Mouse (Mus musculus) Muller cell, postnatal 12 days (primary cell): ENCODE measurements around the gene D17H6S53E.

ENCODE experiments used
- DNase-seq: peaks from one replicate; pipeline ENCODE4 v3.0.0-alpha.2; 2015; ENCODE audit errors: inconsistent ontology term

Gene D17H6S53E

DNA sequence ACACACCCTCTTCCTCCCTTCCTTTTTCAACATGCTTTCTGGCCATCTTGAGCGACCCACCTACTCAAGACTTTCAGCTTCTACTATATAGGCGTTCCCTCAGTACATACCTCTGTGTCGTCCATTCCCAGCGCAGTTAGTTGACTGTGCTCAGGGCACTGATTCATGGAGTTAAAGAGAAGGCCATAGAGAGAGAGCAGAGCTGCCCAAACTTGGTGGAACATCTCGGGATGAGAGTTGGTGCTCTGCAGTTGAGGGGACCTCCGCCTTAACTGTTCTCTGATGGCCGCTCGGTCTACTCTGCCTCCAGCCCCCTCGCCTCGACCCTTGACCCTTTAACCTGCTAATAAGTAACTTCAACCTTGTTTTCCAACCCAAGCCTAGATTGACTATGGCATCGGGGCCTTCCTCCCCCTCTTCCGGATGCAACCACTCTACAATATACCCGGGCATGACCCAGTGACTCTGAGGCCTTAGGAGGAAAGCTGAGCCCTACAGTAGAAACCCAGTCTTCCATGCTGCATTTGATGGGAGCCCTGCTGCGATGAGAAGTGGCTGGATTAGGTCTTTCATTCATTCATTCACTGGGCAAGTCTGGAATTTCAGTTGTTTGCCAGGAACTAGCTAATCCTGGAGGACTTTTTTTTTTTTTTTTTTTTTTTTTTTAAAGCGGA lies 5.5 kb downstream of the D17H6S53E start, which contains the start of gene Apom:
TSS of gene Apom (minus strand) at position 551 of the 674 bp plus-strand sequence.
- no peak for DNase-seq

DNA sequence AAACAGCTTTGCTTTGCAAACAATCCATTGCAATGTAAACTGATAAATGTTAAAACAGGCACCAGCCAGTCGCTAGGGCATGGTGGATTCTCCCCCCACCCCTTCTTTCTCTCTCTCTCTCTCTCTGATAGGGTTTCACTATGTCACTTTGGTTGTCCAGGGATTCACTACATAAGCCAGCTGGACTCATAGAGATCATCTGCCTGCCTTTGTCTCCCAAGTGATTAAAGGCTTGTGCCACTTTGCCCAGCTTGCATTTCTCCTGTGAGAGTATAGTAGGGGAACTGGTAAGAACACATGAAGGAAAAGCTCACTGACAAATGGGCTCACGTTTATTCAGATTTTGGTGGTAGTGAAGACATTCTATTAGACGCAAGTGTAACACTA lies 6.0 kb downstream of the D17H6S53E start:
- DNase-seq, result no peak

DNA sequence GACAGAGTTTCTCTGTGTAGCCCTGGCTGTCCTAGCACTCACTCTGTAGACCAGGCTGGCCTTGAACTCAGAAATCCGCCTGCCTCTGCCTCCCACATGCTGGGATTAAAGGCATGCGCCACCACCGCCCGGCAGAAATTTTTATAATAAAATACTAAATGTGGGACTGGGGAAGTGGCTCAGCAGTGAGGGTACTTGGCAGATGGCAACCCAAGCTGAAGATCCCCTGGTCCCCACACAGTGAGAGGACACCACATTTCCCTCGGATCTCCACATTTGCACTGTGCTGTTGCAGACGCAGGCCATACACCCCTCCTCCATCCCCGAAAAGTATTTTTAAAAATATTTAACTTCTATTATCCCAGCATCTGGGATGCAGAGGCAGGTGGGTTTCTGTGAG lies 7.3 kb downstream of the D17H6S53E start:
- no peak for DNase-seq

DNA sequence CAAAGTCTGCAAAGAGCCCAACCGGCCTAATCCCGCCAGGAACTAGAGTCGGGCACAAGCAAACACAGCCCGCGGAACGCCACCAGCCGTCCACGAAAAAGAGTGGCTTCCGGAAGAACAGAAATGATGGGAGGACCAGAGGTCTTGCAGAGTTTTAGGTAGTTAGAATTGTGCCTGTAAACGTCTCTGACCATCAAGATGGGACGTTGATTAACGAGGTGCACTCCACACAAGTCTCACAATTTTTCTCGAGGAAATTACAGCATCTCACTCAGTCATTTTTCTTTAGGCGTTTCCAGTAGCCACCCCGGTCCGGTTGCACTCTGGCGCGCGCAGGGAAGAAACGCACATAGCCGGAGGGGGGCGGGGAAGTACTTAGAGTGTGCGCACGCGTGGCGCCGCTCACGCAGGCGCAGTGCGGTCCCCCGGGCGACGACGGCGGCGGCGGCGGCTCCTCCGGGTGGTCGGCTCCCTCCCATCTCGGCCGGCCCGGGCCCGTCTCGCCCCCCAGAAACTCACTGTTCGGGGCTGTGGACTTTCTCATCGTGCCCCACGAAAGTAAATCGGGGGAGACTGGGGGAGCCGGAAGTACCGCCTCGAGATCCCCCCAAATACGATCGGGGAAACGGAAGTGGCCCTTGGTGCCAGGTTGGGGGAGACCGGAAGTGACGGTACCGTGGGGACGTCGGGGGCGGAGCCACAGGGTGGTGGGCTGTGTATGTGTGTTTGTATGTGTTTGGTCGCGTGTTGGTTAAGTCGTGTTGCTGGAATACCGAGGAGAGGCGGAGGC lies 8.8 kb downstream of the D17H6S53E start, which contains the start of gene Bag6:
TSS of gene Bag6 (plus strand) at position 378 of the 790 bp plus-strand sequence.
- DNase-seq, result peak; percentile 99

DNA sequence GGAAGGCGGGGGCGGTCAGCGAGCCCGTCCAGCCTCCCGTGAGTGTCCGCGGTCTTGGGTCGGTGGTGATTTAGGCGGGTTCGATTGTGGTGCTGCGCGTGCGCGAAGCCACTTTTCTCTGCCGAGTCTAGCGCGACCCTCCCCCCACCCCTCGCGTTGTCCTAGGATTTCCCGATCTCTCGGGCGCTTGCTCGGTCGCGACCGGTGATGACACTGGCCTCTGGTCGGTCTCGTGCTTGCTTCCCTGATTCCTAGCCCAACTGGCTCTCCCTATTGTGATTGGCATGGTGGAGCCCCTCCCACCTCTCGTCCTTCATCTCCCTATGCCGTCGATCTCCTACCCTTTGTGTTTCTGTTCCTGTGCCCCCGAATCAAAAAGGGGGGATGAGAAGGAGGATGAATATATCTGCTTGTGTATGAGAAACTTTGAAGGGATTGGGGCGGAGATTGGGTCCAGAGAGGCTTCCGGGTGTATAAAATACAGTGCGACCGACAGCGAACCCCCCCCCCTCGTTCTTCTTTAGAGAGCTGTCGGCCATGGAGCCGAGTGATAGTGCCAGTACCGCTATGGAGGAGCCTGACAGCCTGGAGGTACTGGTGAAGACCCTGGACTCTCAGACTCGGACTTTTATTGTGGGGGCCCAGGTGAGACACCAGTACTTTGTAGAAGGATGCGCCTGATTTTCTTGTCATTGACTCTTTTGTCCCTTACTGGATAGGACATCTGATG lies 9.6 kb downstream of the D17H6S53E start:
- DNase-seq, result no peak

DNA sequence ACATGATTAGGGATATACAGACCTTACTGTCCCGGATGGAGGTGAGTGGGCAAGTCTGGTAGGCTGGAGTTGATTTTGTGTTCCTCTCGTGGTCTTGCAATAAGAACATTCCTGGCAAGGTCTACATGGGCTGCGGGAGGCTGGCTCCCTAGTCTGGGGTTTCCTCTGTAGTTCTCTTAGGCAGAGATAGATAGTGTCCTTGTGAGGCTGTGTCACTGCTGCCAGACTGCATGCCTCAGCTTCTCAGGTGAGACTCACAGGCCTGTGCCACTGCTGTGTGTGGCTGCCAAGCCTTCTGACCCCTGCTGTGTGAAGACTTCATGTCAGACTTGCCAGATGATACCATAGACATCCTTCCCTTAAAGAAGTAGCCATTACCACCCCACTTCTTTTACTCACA lies 13.1 kb downstream of the D17H6S53E start:
- DNase-seq, result no peak

DNA sequence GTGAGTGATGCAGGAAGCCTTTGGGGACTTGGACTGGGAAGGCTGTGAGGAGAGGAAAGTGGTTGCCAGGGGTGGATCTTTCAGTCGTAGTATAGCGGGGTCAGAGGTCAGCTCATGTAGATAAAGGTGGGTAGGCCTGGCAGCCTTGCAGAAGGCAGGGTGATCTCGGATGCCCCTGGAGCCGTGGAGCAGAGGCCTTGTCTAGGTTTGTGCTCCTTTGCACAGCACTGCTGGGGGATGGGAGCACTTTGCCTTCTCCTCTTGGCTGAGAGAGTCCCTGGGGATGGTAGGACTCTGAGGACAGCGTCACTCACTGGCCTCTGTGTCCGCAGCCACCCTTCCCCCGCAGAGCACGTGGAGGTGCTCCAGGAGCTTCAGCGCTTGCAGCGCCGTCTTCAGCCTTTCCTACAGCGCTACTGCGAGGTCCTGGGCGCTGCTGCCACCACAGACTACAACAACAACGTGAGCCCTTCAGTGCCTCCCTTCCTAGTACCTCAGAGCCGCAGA lies 14.4 kb downstream of the D17H6S53E start:
- no peak for DNase-seq

DNA sequence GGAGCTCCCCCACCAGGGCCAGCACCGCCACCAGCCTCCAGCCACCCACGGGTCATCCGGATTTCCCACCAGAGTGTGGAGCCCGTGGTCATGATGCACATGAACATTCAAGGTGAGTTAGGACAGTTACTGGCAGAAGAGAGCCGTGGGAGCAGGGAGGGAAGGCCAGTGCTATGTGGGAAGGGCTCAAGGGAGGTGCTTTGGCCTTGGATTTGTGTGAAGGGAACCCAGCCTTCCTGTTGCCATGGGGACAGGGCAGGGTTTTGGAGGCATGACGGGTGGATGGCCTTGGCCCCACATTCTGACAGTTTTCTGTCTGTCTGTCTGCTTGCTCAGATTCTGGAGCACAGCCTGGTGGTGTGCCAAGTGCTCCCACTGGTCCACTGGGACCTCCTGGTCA lies 15.8 kb downstream of the D17H6S53E start:
- no peak for DNase-seq

DNA sequence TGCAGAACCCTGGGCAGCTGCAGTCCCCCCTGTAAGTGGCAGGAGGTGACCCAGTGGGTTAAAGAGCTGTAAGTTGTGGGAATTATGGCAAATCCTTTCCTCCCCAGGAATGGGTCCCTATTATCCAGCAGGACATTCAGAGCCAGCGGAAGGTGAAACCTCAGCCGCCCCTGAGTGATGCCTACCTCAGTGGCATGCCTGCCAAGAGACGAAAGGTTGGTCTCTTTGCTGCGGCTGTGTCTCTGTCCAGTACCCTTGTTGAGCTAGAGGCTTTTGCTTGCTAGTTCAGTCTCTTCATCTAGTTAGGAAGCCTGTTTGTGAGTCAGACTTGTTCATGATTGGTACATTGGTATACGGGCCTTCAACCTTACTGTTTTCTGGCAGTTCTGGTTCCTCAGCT lies 20.0 kb downstream of the D17H6S53E start:
- no peak for DNase-seq

DNA sequence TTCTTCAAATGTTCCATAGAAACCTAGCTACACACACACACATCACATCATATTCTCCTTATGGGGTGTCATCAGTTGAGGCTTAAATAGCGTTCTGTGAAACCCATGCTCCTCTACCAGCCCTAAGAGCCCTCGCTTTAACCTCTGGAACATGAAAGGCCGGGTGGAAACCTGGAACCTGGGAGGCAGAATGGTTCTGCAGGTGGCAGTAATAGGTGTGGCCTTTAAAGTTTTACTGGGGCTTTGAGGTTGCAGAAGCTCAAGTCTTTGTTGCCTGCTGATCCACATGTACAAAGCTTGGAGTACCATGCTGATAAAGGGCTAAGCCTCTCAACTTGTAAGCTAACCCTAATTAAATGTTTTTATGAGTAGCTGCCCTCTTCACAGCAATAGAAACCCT lies 21.2 kb downstream of the D17H6S53E start:
- no peak for DNase-seq

DNA sequence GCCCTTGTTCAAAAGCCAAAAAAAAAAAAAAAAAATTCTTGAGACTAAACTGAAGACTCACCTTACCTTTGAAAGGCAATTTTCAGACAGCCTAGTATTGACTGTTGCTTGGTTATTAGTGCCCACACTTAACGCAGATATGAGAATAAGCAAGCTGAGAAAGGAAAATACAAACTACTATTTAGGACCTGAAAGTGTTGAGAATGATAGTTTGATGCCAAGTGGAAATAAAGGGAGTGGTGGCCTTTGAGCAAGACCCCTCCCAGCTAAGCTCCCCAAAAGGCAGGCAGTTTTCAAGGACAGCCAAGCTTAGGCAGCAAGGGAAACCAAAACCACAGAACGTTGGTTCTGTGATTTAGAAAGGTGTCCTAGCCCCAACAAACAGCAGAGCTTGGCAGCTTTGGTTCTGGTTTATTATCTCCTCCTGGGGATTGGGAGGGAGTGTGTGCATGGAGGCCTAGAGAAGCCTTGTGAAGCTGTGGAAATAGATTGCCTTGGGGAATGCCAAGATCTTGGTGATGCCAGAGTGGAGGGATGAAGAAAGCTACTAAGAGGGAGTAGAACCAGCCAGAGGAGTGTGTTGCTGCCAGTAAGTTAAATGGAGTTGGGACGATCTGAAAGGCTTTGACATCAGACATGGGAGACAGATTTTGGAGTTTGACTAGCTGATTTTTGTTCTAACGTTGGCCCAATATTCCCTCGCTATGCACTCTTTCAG lies 21.9 kb downstream of the D17H6S53E start:
- DNase-seq, result no peak

DNA sequence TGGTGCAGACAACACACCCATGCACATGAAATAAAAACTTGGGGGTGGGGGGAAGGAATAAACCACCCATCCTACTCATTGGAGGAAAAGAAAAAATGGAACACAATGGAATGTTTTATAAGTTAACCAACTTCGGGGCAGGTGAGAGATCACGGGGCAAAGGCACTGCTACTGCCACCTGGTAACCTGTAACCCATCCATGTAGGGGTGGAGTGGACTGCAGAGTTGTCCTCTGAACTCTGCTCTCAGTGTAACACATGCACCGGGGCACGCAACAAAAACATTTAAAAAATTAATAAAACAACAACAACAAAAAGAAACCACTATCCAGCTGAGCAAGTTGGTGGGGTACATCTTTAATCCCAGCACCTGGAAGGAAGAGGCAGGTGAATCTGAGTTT lies 25.9 kb downstream of the D17H6S53E start:
- no peak for DNase-seq

DNA sequence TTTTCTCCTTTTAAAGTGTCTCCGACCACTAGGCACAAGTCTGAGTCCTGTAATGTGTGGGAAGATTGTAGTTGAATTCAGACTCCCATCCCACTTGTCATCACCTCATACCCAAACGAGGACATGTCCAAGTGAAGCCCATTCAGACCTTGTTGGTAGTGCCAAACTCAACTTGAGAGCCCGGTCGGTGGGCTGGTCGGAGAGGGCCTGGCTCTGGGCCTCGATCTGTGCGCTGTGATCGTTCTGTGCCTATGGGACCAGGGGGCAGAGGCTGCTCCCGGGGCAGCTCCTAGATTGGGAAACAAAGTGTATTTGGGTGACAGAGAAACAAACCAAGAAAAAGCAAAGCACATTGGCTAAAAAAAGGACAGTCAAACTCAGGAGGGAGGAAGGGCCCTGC lies 26.9 kb downstream of the D17H6S53E start:
- DNase-seq, result no peak

DNA sequence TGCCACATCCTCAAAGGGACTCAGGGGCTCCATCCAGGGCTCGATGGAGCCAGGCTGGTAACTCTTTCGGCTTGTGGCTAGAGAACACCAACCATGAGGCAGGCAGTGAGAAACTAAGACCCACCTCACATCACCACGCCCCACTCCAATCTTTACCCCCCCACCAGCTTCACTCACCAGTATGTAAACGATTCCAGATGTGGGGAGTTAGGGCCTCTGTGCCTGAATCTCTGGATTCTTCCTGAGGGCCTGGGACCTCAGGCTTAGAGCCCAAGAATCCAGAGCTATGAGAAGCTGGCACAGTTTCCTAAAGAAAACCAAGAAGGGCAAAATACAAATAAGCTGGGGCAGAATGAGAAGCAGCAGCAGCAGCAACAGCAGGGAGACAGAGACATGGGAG lies 27.8 kb downstream of the D17H6S53E start:
- DNase-seq, result no peak

DNA sequence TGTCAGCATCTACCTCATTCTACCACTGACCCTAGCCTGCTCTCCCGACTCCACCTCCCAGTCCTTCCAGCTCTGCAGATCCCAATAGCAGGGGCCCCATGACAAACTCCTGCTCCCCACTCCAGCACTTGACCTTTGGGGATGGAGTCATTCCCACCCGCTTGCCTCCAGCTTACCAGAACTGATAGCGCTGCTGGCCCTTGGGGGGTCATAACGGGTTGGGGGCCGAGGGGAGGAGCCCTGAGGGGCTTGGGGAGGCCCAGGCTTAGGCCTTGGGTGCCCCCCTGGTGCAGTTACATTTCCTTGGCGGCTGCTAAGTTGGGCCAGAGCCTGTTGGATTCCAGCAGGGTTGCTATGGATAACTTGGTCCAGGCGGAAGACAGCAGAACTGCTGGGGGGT lies 28.4 kb downstream of the D17H6S53E start:
- no peak for DNase-seq

DNA sequence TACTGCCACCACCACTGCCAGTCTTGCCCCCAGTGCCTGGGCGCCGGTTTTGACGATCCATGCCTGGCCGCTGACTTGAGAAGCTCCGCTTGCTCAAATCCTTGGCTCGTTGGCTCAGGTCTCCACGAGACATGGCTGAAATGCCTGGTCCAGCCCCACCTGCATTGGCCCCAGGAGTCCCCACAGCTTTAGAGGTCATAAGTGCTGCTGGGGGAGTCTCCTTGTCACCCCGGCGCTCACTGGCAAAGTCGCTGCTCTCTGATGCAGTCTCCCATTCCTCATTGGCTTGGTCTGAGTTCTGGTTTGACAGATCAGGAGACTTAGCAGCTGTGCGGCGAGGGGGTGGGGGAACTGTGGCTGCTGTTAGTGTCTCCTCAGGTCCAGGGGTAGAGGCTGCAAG lies 29.3 kb downstream of the D17H6S53E start:
- DNase-seq, result no peak

DNA sequence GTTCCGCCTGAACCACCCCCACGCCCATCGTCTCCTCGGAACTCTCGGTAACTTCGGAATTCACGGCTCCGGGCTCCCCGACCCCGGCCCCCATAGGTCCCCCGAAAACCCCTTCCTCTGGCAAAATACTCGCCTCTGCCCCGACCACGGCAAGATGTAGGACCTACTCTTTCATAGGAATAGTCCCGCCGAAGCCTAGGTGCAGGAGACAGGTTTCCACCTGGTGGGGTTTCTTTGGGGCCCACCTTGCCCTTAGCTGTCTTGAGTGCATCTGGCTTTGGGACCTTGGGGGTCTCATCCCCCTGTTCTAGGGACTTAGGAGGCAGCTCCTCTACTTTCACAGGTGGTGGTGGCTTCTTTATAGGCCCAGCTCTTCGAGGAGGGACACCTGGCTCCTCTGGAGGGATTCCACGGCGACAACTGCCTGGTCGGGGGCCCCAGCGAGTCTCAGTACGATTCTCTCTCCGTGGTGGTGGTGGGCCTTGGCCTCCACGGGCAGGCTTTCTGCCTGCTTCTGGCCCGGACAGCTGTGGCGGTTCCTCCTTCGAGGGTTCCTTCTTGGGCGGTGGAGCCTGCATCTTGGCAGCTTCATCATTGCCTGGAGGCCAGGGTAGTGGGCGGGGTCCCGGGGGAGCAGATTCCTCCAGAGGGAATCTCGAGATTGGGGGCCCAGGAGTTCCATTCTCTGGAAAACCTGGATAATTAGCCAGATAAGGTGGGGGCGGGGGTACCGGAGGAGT lies 30.5 kb downstream of the D17H6S53E start:
- no peak for DNase-seq

DNA sequence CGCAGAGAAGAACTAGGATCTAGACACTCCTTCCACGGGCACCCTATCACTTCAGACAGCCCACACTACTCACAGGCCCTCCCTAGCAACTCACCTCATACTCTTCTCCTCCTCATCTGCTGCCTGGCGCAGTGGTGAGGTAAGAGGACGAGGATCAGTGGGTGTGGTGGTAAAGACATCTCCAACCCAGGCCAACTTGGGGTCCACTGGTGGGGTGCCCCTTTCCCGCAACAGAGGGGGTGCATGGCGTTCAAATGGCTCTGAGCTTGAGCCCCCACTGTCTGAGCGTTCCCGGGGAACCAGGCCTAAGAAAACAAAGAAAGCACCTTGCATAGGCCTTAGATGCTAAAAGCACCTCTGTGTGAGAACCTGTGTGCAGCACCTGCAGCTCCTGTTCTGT lies 31.1 kb downstream of the D17H6S53E start:
- no peak for DNase-seq

DNA sequence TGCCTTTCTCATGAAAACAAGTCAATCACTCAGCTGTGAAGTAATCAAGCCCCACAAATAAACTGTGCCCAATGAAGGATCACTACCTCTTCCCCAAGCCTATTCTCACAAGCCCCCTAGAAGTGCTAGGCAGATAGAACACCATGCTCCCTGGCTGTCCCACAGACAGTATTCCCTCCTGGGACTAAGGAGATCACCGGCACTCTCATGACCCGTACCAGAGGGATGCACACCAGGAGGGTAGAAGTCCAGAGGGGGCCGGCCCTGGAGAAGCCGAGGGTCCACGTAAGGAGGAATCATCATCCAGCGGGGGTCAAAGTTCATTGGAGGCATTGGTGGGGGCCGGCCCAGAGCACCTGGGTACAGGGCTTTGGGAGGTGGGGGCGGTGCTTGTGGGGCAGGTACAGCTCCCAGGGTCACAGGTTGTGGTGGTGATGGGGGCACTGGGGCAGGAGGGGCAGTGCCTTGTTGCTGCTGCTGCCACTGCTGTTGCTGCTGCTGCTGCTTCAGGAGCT lies 31.5 kb downstream of the D17H6S53E start:
- no peak for DNase-seq

DNA sequence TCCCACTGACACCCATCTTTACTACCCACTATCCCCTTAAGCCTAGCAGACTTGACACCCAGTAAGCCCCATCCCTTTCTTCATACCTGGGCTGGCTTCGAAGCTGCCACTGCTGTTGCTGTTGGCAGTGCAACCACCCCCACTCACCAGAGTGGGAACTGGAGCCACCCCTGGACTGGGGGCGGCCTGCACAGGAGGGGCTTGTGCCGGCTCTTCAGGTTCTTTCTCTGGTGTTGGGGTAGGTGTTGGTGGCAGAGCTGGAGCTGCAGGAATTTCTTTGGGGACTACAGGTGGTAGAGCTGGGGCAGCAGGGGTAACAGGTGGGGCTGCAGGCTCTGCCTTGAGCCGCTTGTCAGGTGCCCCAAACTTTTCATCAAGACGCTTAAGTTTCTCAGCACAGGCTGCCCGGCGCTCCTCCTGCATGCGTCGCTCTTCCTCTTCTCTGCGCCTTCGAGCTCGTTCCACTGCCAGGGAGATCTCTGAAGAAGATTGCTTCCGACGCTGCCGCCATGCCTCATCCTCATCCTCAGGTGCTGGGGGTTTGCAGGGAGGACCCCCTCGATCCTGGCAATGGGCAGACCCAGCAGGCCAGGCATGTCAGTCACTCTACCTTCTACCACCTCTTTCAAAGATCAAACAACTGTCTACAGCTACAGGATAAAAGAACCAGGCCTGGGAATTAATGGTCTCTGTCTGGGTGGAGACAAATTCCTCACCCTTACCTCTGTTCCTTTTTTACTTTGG lies 32.8 kb downstream of the D17H6S53E start:
- DNase-seq, result no peak
